Mouse (Mus musculus): ENCODE measurements around the gene Rundc3a.

Gene Rundc3a

GRCm38 (mm10) chr11:102392441-102393237 is 564 bp upstream of the Rundc3a start:
- in situ Hi-C loops (cut with MboI, MseI) = no loop called here

GRCm38 (mm10) chr11:102393719-102394420 is 667 bp downstream of the Rundc3a start:
- in situ Hi-C loops (cut with MboI, MseI) = no loop called here

- in situ Hi-C loops (cut with MboI, MseI) = no loop called here
These were observed 1.4 kb downstream of the Rundc3a start for GRCm38 (mm10) chr11:102394421-102395124.

GRCm38 (mm10) chr11:102395250-102395649 is 2.0 kb downstream of the Rundc3a start:
- in situ Hi-C loops (cut with MboI, MseI) = no loop called here

- in situ Hi-C loops (cut with MboI, MseI) = no loop called here
These were observed 3.1 kb downstream of the Rundc3a start for GRCm38 (mm10) chr11:102396263-102396662.

- in situ Hi-C loops (cut with MboI, MseI) = no loop called here
These were observed 3.5 kb downstream of the Rundc3a start for GRCm38 (mm10) chr11:102396671-102397141.

- in situ Hi-C loops (cut with MboI, MseI) = no loop called here
These were observed 5.0 kb downstream of the Rundc3a start for GRCm38 (mm10) chr11:102398007-102398825.

GRCm38 (mm10) chr11:102399107-102399506 is 5.9 kb downstream of the Rundc3a start:
- in situ Hi-C loops (cut with MboI, MseI) = no loop called here

GRCm38 (mm10) chr11:102399610-102400072 is 6.4 kb downstream of the Rundc3a start:
- in situ Hi-C loops (cut with MboI, MseI) = loop anchor here (10.0 kb wide), 1 partner anchor 1285 kb away; the partner anchor contains the start of genes Retreg3 and Tubg1

- in situ Hi-C loops (cut with MboI, MseI) = loop anchor here (10.0 kb wide), 1 partner anchor 1286 kb away; the partner anchor contains the start of genes Retreg3 and Tubg1
These were observed 7.4 kb downstream of the Rundc3a start for GRCm38 (mm10) chr11:102400513-102401084.

GRCm38 (mm10) chr11:102401898-102402500 is 8.8 kb downstream of the Rundc3a start:
- in situ Hi-C loops (cut with MboI, MseI) = loop anchor here (10.0 kb wide), 1 partner anchor 1287 kb away; the partner anchor contains the start of genes Retreg3 and Tubg1

GRCm38 (mm10) chr11:102403657-102404056 is 10.5 kb downstream of the Rundc3a start:
- in situ Hi-C loops (cut with MboI, MseI) = loop anchor here (10.0 kb wide), 1 partner anchor 1289 kb away; the partner anchor contains the start of genes Retreg3 and Tubg1

GRCm38 (mm10) chr11:102404161-102405010 is 11.2 kb downstream of the Rundc3a start:
- in situ Hi-C loops (cut with MboI, MseI) = loop anchor here (10.0 kb wide), 1 partner anchor 1290 kb away; the partner anchor contains the start of genes Retreg3 and Tubg1

- in situ Hi-C loops (cut with MboI, MseI) = loop anchor here (10.0 kb wide), 1 partner anchor 1291 kb away; the partner anchor contains the start of genes Retreg3 and Tubg1
These were observed 12.5 kb downstream of the Rundc3a start for GRCm38 (mm10) chr11:102405544-102406285.

GRCm38 (mm10) chr11:102406401-102406800 is 13.2 kb downstream of the Rundc3a start:
- in situ Hi-C loops (cut with MboI, MseI) = loop anchor here (10.0 kb wide), 1 partner anchor 1292 kb away; the partner anchor contains the start of genes Retreg3 and Tubg1

- in situ Hi-C loops (cut with MboI, MseI) = loop anchor here (10.0 kb wide), 1 partner anchor 1292 kb away; the partner anchor contains the start of genes Retreg3 and Tubg1
These were observed 14.0 kb downstream of the Rundc3a start for GRCm38 (mm10) chr11:102406900-102407833.

GRCm38 (mm10) chr11:102407834-102408215 is 14.6 kb downstream of the Rundc3a start, which contains the start of gene Slc25a39:
TSS of gene Slc25a39 (minus strand) at chr11:102407946.
- in situ Hi-C loops (cut with MboI, MseI) = loop anchor here (10.0 kb wide), 1 partner anchor 1293 kb away; the partner anchor contains the start of genes Retreg3 and Tubg1

Data from T-helper 2 cell (primary cell).